Mouse (Mus musculus): ENCODE measurements at regions not wholly inside any gene's neighbourhood (a gene's known extent, or its start where the extent isn't known, plus 50 kb on each side); places are given as distances from the start of the nearest gene placed in this dataset.

DNA sequence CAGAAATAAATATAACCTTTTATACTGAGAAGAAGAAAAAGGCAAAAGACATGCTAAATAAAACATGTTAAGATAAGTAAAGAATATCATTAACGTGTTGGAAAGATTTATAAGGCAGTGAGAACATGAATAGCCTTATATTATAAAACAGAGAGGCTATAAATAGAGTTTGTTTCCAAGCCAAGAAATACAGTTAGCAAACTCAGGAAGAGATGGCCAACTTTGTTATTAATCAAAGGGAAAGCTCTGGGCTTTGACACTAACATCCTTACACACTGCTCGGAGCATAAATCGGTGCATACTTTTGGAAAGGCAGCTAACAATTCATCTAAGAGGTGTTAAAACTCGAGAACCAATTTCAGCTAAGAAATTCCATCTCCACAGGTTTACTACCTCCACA, 106.3 kb upstream of the Gm26657 start:
- TF ChIP-seq USF1 (IDR thresholded peaks at IDR 0.05; ENCODE audit: low read depth) (no peak), E2F4 (IDR thresholded peaks at IDR 0.05; ENCODE audit: insufficient read depth) (no peak), POLR2A (IDR thresholded peaks at IDR 0.05; ENCODE audit: insufficient read length, low read depth) (no peak), CEBPB (IDR thresholded peaks at IDR 0.05; ENCODE audit: insufficient read depth, poor library complexity, severe bottlenecking) (no peak), TCF12 (IDR thresholded peaks at IDR 0.05; ENCODE audit: insufficient read depth, poor library complexity, severe bottlenecking) (no peak), MAX (IDR thresholded peaks at IDR 0.05; ENCODE audit: low read depth) (no peak), TCF3 (IDR thresholded peaks at IDR 0.05; ENCODE audit: insufficient read length, low read depth) (no peak), POLR2AphosphoS2 (IDR thresholded peaks at IDR 0.05; ENCODE audit: insufficient read length, low read depth) (no peak), REST (IDR thresholded peaks at IDR 0.05; ENCODE audit: insufficient read depth, insufficient read length) (no peak)

Measured in myocyte (in vitro differentiated cells).